Mouse (Mus musculus): ENCODE measurements at regions not wholly inside any gene's neighbourhood (a gene's known extent, or its start where the extent isn't known, plus 50 kb on each side); places are given as distances from the start of the nearest gene placed in this dataset.

DNA sequence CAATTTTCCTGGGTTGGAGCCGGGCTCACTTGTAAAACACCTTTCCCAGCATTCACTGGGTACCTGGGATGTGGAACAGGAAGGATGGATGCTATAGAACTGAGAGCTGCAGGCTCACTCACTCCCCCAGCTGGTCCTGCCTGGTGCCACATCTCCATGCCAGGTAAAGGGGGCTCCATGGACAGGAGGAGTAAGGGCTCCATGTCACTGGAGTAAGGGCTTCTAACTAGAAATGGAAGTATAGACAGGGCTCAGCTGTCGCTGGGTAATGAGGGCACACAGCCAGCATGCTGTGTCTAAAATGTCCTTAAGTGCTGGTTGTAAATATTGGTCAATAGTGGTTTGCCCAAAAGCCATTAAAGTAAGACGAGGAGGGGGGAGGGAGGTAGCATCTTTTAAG, 99.4 kb upstream of the Gpr12 start:
- peaks cover 12% of the 10 kb centered on the region for H3K27me3 ChIP-seq (ENCODE audit: insufficient read depth, poor library complexity, severe bottlenecking)
- no peak overlapping the region for H3K4me3 ChIP-seq
- WGBS: 69% methylated on average over 3 of the region's 3 CpGs
- H3K9me3 ChIP-seq: no peaks in the 10 kb centered on the region
- H3K36me3 ChIP-seq: no peaks in the 10 kb centered on the region
- H3K4me1 ChIP-seq (replicated peaks): peaks cover 20% of the 10 kb centered on the region
- no peak for DNase-seq (ENCODE audit: low spot score)
- no peak overlapping the region for H3K27ac ChIP-seq

DNA sequence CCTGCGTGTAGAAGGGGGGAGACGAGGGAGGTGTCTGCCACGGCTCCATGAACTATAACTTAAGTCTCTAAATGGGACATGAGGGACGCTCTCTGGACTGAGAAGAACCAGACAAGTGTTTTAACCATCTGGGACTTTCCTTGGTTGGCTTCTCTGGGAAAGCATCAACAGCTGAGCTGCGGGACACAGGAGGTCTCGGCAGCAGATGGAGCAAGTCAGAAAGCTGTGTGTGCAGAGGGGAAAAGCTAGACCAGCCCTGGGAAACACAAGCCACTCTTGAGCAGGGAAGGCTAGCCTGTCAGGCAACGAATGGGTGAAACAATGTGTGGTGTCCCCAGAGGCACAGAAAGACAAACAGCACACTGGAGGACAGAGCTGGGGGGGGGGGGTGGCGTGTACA, 98.5 kb upstream of the Gpr12 start:
- WGBS: 61% methylated on average over 8 of the region's 8 CpGs

DNA sequence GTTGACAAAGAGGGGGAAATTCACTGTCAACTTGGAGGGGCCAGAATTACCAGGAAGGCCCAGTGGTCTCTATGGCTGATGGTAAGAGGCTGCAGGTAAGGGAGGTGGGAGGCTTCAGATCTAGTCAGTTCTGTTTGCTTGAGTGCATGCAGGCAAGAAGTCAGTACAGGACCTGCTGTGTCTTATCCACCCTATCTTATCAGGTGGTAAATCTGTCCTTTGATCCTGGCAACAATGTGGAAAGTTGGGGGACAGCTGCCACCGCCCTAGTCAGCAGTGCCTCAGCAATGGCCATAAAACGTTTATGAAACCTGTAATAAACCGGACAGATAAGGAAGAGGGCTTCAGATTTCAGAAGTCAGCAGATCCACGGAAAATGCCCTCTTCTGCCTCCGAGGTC, 97.9 kb upstream of the Gpr12 start:
- peaks cover 26% of the 10 kb centered on the region for H3K4me1 ChIP-seq (replicated peaks)
- no peak overlapping the region for H3K4me3 ChIP-seq
- H3K27ac ChIP-seq: no peak overlapping the region
- no peaks in the 10 kb centered on the region for H3K36me3 ChIP-seq
- no peak for DNase-seq (ENCODE audit: low spot score)
- H3K9me3 ChIP-seq: no peaks in the 10 kb centered on the region
- WGBS: 79% methylated on average over 5 of the region's 5 CpGs
- H3K27me3 ChIP-seq (ENCODE audit: insufficient read depth, poor library complexity, severe bottlenecking): peaks cover 12% of the 10 kb centered on the region

More for the DNA sequence above, 98.5 kb upstream of the Gpr12 start:
- no peak for DNase-seq (ENCODE audit: low spot score)
- Histone ChIP-seq H3K4me3 (no peak overlapping the region), H3K36me3 (no peaks in the 10 kb centered on the region), H3K27me3 (ENCODE audit: insufficient read depth, poor library complexity, severe bottlenecking) (peaks cover 12% of the 10 kb centered on the region), H3K9me3 (no peaks in the 10 kb centered on the region), H3K27ac (no peak overlapping the region), H3K4me1 (replicated peaks) (peaks cover 26% of the 10 kb centered on the region)

DNA sequence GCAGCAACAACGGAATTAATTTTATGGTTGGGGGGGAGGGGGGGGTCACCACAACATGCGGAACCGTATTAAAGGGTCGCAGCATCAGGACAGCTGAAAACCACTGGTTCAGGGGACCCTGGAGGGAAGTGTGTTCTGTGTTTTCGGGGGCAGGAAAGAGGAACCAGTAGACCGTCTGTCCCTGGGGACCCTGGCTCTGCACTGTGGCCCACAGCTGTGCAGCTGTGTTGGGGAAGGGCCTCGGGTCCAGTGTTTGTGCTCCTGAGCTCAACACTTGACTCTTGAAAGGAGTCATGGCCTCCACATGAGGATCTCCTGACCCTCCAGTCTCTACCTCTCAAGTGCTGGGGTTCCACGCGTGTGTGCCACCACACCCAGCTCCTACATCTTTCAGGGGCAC, 96.5 kb upstream of the Gpr12 start:
- no peak overlapping the region for H3K4me3 ChIP-seq
- no peaks in the 10 kb centered on the region for H3K36me3 ChIP-seq
- peaks cover 12% of the 10 kb centered on the region for H3K27me3 ChIP-seq (ENCODE audit: insufficient read depth, poor library complexity, severe bottlenecking)
- DNase-seq (ENCODE audit: low spot score): no peak
- H3K4me1 ChIP-seq (replicated peaks): peaks cover 28% of the 10 kb centered on the region
- 86% methylated on average over 9 of the region's 9 CpGs for WGBS
- no peaks in the 10 kb centered on the region for H3K9me3 ChIP-seq
- no peak overlapping the region for H3K27ac ChIP-seq

DNA sequence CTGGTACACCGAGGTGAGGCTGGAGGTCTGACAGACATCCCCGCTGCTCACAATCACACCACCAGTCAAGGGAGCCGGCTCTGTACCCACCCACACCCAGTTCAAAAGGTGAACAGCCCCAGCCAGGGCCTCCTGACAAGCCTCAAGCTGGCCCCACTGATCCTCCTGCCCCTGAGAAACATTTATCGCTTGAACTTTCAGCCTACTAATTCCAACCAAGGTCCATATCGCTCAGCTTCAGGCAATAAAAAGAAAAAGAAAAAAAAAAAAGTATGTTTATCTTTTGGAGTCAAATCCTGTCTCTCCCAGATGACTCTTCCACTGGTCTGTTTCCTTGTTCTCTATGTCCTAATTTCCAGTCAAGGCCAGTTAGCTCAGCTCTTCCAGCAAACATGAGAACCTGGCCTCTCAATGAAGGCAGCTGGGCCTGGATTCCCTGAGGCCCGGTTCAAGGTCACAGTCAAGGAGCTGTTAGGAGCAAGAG, 94.2 kb upstream of the Gpr12 start:
- no peak for DNase-seq (ENCODE audit: low spot score)
- 73% methylated on average over 6 of the region's 6 CpGs for WGBS
- Histone ChIP-seq H3K27ac (no peak overlapping the region), H3K36me3 (no peaks in the 10 kb centered on the region), H3K9me3 (no peaks in the 10 kb centered on the region), H3K4me1 (replicated peaks) (peaks cover 29% of the 10 kb centered on the region), H3K4me3 (no peak overlapping the region), H3K27me3 (ENCODE audit: insufficient read depth, poor library complexity, severe bottlenecking) (peaks cover 19% of the 10 kb centered on the region)

DNA sequence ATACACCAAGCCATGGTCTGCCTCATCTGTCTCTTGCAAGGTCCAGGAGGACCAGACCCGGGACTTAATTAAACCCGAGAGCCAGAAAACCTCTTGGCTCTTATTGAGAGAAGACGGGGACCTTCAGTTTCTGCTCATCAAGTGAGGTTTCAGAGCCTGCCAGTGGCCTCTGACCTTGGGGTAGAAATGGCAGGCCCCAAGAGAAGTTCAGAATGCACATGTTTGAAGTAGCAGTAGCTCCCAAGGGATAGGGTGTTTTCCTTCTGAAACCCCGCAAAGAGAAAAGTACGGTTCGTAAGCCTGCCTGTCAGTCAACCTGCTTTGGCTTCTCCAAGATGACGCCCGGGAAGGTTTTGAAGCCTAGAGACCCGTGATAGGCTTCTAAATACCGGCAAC, 93.7 kb upstream of the Gpr12 start:
- Histone ChIP-seq H3K9me3 (no peaks in the 10 kb centered on the region), H3K36me3 (no peaks in the 10 kb centered on the region), H3K27me3 (ENCODE audit: insufficient read depth, poor library complexity, severe bottlenecking) (peaks cover 19% of the 10 kb centered on the region), H3K27ac (no peak overlapping the region), H3K4me1 (replicated peaks) (peaks cover 24% of the 10 kb centered on the region), H3K4me3 (no peak overlapping the region)
- no peak for DNase-seq (ENCODE audit: low spot score)
- 75% methylated on average over 10 of the region's 10 CpGs for WGBS

DNA sequence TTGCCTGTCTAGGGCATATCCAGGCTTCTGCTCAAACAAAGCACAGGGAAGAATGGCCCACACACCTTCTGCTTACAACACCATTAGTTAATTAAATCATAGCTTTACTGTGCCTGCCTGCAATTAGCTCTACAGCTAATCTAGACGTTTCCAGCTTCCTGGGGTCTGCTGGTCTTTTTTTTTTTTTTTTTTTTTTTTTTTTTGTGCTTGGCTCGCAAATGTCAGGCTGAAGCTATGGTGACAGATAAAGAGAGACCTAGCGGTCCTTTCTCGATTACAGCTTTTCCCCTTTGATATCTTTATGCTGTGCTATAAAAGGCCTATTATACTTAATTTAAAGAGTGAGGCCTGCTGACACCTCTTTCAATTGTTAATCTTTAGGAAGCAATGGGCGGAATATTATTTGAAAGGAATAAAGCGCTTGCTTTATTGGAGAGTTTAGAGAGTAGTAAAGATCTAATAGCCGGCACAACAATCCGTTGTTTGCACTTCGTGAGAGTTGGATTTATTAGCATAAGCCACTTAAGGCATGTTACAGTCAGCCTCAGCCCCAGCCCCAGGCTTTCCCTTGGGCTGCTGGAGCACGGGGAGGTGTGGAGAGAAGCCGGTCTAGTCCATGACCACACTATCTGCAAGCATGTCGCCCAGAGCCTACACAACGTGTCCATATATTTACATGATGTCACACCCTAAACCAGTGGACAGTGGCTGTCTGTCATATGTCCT, 93.2 kb upstream of the Gpr12 start:
- WGBS: 55% methylated on average over 13 of the region's 13 CpGs
- no peak for DNase-seq (ENCODE audit: low spot score)
- H3K36me3 ChIP-seq: no peaks in the 10 kb centered on the region
- no peak overlapping the region for H3K4me3 ChIP-seq
- H3K4me1 ChIP-seq (replicated peaks): peaks cover 20% of the 10 kb centered on the region
- no peak overlapping the region for H3K27ac ChIP-seq
- H3K27me3 ChIP-seq (ENCODE audit: insufficient read depth, poor library complexity, severe bottlenecking): peaks cover 19% of the 10 kb centered on the region
- no peaks in the 10 kb centered on the region for H3K9me3 ChIP-seq

DNA sequence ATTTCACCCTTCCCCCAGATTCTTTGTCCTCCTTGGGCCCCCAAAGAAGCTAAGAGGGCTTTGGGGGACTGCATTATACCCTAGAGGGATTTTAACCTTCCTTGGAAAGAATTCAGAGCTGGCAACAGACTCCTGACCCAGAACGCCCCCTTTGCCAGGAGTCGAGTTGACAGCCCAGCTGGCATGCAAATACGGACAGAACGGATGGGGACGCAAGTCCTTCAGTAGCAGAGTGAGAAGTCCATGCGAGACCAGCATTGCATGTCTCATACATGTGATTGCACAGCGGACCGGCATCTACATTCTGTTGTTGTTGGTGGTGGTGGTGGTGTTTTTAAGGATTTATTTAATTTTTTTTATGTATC, 92.1 kb upstream of the Gpr12 start:
- no peaks in the 10 kb centered on the region for H3K36me3 ChIP-seq
- H3K4me3 ChIP-seq: no peak overlapping the region
- no peaks in the 10 kb centered on the region for H3K9me3 ChIP-seq
- 68% methylated on average over 8 of the region's 8 CpGs for WGBS
- H3K27me3 ChIP-seq (ENCODE audit: insufficient read depth, poor library complexity, severe bottlenecking): peaks cover 19% of the 10 kb centered on the region
- H3K4me1 ChIP-seq (replicated peaks): peaks cover 19% of the 10 kb centered on the region
- no peak for DNase-seq (ENCODE audit: low spot score)
- H3K27ac ChIP-seq: no peak overlapping the region

DNA sequence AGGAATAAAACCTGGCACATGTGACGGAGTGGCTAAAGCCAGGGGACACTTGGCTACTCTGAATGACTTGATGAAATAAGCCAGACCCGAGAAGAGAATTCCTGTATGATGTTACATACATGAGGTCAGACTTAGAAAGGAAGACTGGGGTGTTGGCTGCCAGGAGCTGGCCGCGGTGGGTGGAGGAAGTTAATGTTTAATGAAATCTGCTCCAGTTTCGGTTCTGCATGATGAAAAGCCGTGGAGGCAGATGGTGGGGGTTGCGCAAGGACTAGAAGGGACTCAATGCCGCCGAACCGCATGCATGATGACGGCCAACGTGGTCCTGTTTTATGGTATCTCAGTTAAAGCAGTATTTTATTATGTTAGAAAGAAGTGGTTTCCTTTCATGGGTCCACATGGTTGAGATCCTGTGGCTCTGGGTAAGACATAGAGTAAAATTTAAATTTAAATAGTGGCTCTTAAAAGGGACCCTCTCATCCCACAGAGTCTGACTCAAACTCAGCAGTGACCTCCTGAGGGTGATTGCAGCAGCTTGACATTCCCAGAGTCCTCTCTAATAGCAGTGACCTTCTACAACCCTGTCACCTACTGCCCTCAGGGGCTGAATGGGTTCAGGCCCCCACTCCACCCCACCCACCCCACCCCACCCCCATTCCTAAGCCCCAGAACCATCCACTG, 91.6 kb upstream of the Gpr12 start:
- 0 out of 2 replicates have a peak, but pooled peaks cover 3% of the 10 kb centered on the region for H3K9me3 ChIP-seq
- 89% methylated on average over 12 of the region's 12 CpGs for WGBS
- no peak overlapping the region for H3K4me3 ChIP-seq
- H3K27me3 ChIP-seq (ENCODE audit: insufficient read depth, poor library complexity, severe bottlenecking): peaks cover 14% of the 10 kb centered on the region
- DNase-seq (ENCODE audit: low spot score): no peak
- H3K36me3 ChIP-seq: no peaks in the 10 kb centered on the region
- peaks cover 19% of the 10 kb centered on the region for H3K4me1 ChIP-seq (replicated peaks)
- no peak overlapping the region for H3K27ac ChIP-seq

DNA sequence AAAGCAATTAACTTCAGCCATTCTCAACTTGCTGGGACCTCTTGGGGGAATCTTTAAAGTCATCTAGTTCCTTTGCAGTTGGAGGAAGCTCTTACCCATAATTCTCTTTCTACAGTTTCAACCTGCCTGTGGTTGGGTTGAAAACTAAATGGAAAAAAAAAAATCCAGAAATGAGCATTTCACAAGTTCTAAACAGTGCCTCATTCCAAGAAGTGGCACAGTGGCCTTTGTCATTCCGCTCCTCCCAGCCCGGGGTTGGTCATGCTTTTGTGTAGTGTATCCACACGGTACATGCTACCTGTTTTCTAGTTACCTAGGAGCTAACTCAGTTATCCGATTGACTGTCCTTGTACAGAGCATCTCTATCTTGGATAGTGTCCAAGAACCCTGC, 90.8 kb upstream of the Gpr12 start:
- Histone ChIP-seq H3K4me1 (replicated peaks) (peaks cover 19% of the 10 kb centered on the region), H3K36me3 (no peaks in the 10 kb centered on the region), H3K27ac (no peak overlapping the region), H3K4me3 (no peak overlapping the region), H3K27me3 (ENCODE audit: insufficient read depth, poor library complexity, severe bottlenecking) (peaks cover 11% of the 10 kb centered on the region; the same call in 1 of the 2 replicates), H3K9me3 (0 out of 2 replicates have a peak, but pooled peaks cover 3% of the 10 kb centered on the region)
- WGBS: 87% methylated on average over 4 of the region's 4 CpGs
- no peak for DNase-seq (ENCODE audit: low spot score)

DNA sequence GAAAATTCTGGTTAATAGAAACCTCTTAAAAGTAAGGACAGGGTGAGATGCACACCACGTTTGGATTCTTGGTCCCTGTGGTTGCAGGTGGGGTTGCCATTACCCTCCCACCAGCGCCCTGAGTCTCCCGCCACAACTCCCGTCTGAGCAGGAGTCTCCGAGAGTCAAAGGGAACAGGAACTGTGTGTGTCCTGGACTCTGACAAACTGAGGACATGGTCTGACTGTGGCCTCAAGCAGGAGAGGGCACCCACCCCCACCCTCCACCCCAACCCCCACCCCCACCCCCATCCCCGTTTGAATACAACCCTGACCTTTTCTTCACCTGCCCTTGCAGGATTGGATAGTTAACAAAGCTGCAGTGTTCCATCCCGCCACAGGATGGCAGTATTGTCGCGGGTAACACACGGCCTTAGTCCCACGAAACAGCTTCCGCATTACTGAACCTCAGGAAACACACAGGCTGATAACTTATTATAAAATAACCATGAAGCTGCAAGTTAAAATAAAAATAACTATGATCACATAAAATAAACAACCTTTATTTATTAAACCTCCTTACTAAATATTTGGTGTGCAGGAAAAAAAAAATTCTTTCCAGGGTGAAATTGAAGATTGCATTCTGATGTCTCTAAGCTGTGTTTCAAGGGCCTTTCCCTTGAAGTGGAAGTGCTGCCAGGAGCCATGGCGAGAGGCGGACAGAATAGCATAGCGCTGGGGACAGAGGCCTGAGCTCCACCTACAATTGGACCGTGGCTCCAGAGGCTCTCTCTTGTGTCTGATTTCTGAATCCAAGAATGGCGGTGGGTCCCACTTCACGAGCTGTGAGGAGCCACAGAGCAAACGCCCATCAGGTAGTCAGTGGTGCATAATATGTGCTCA, 90.2 kb upstream of the Gpr12 start:
- peaks cover 19% of the 10 kb centered on the region for H3K4me1 ChIP-seq (replicated peaks)
- H3K9me3 ChIP-seq: 0 out of 2 replicates have a peak, but pooled peaks cover 3% of the 10 kb centered on the region
- no peak overlapping the region for H3K27ac ChIP-seq
- H3K27me3 ChIP-seq (ENCODE audit: insufficient read depth, poor library complexity, severe bottlenecking): peaks cover 11% of the 10 kb centered on the region; the same call in 1 of the 2 replicates
- peak; percentile 69 for DNase-seq (ENCODE audit: low spot score)
- WGBS: 23% methylated on average over 19 of the region's 19 CpGs
- no peak overlapping the region for H3K4me3 ChIP-seq
- no peaks in the 10 kb centered on the region for H3K36me3 ChIP-seq

DNA sequence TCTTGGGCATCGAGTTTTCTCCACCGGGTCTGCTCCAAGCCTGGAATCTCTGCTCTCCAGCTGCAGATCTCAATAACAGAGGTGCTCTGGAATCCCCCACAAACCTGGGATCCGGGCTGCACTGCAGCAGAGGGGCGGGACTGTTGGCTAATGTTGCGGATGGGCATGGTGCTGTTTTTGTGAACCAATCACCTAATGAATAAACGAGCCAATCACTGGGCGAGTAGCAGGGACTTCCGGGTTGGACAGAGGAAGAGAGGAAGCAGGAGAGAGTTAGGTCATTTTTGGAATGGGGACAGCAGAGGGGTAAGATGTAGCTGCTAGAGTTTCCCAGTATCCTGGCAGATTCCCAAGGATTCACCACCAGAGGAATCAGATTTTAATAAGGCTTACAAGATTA, 76.7 kb upstream of the Gpr12 start:
- Histone ChIP-seq H3K4me1 (replicated peaks) (no peaks in the 10 kb centered on the region), H3K27me3 (ENCODE audit: insufficient read depth, poor library complexity, severe bottlenecking) (no peaks in the 10 kb centered on the region), H3K36me3 (no peaks in the 10 kb centered on the region), H3K27ac (no peak overlapping the region), H3K4me3 (no peak overlapping the region), H3K9me3 (no peaks in the 10 kb centered on the region)
- 77% methylated on average over 8 of the region's 8 CpGs for WGBS
- DNase-seq (ENCODE audit: low spot score): no peak

DNA sequence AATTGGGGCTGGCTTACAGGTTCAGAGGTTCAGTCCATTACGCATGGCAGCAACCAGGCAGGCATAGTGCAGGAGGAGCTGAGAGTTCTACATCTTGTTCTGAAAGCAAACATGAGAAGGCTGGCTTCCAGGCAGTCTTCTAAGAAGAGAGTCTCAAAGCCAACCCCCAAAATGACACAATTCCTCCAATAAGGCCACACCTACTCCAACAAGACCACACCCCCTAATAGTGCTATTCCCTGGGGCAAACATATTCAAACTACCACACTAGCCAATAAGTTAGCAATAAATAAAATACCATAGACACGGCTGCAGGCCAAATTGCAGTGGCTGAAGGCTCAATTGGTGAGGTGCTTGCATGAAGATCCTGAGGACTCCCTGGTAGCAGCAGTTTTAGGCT, 72.2 kb upstream of the Gpr12 start:
- DNase-seq (ENCODE audit: low spot score): no peak
- H3K27ac ChIP-seq: no peak overlapping the region
- no peak overlapping the region for H3K4me3 ChIP-seq
- no peaks in the 10 kb centered on the region for H3K36me3 ChIP-seq
- no peaks in the 10 kb centered on the region for H3K9me3 ChIP-seq
- H3K27me3 ChIP-seq (ENCODE audit: insufficient read depth, poor library complexity, severe bottlenecking): no peaks in the 10 kb centered on the region
- H3K4me1 ChIP-seq (replicated peaks): peaks cover 10% of the 10 kb centered on the region; the same call in 1 of the 2 replicates
- 97% methylated on average over 2 of the region's 2 CpGs for WGBS
